Mouse (Mus musculus) intestine, postnatal 0 days (tissue): ENCODE results near the gene Tbc1d30. TPM values are rescaled to one million over a fixed set of nuclear protein-coding genes. Genes with fewer than 3 reads are reported as not detected.

Experiments used
- ATAC-seq: fragments of 200-750 bp; cut with Nextera tagmentation; 2 replicates; pipeline ENCODE4 v1.8.0; 2017; ENCODE audit warnings: mild to moderate bottlenecking, moderate TSS enrichment, moderate library complexity
- H3K27ac ChIP-seq: fragments of 300-500 bp; sonication (generic); 2 replicates; pipeline ENCODE4 v1.5.1; 2014; ENCODE audit warnings: mild to moderate bottlenecking, low read depth, low read length, moderate library complexity
- H3K27me3 ChIP-seq: fragments of 300-500 bp; sonication (generic); replicated peaks from 2 replicates; pipeline ENCODE4 v1.6.1; 2014; ENCODE audit warnings: low read length, mixed read lengths; ENCODE audit not compliant: control insufficient read depth, insufficient read depth
- H3K36me3 ChIP-seq: fragments of 300-500 bp; sonication (generic); 2 replicates; pipeline ENCODE4 v1.6.1; 2014; ENCODE audit warnings: mild to moderate bottlenecking, moderate library complexity; ENCODE audit not compliant: control insufficient read depth, insufficient read depth
- H3K4me1 ChIP-seq: fragments of 300-500 bp; sonication (generic); replicated peaks from 2 replicates; pipeline ENCODE4 v1.6.1; 2014; ENCODE audit warnings: antibody characterized with exemption, low read length, mixed read lengths; ENCODE audit not compliant: control insufficient read depth, insufficient read depth
- H3K4me2 ChIP-seq: fragments of 300-500 bp; sonication (generic); replicated peaks from 2 replicates; pipeline ENCODE4 v1.6.1; 2014; ENCODE audit warnings: low read depth, mild to moderate bottlenecking, moderate library complexity
- H3K4me3 ChIP-seq: fragments of 300-500 bp; sonication (generic); 2 replicates; pipeline ENCODE4 v1.5.1; 2014; ENCODE audit warnings: low read depth, low read length
- H3K9ac ChIP-seq: fragments of 300-500 bp; sonication (generic); 2 replicates; pipeline ENCODE4 v1.6.1; 2014; ENCODE audit warnings: mild to moderate bottlenecking, low read depth, low read length
- H3K9me3 ChIP-seq: fragments of 300-500 bp; sonication (generic); 2 replicates; pipeline ENCODE4 v1.6.1; 2016; ENCODE audit warnings: mixed run types; ENCODE audit not compliant: control insufficient read depth
- CTCF ChIP-seq: sonication (generic); IDR thresholded peaks from 2 replicates; pipeline ENCODE4 v1.5.1; 2016; ENCODE audit warnings: low read depth, mild to moderate bottlenecking, control low read depth, antibody characterized with exemption, moderate library complexity
- WGBS: fragments of 180-500 bp; shearing (Covaris S2); extraction: QIAGEN DNeasy Blood & Tissue Kit; methylation state at CpG from one replicate; pipeline ENCODE4 v1.1.7; 2014; 5-methylcytosine and 5-hydroxymethylcytosine counted together
- polyA plus RNA-seq: library from polyadenylated mRNA; unstranded; fragments of >200 nt; fragmentation: Nextera tagmentation; extraction: Ambion mirVana; gene quantifications from 2 replicates; pipeline ENCODE4 v1.2.1, GENCODE M21; 2015

Tbc1d30 gene
- polyA plus RNA-seq, 1 experiment from 2014 or later: 2.8 TPM

- H3K27me3 ChIP-seq: no peaks in the 10 kb centered on the region
- H3K36me3 ChIP-seq: peaks cover 3% of the 10 kb centered on the region; the same call in 1 of the 2 replicates
- no peak overlapping the region for H3K9ac ChIP-seq
- no peaks in the 10 kb centered on the region for H3K9me3 ChIP-seq
- H3K4me3 ChIP-seq: no peak overlapping the region
- WGBS: 77% methylated on average over 20 of the region's 20 CpGs
- ATAC-seq: no peak
- no peaks in the 10 kb centered on the region for H3K4me1 ChIP-seq
- H3K27ac ChIP-seq: no peak overlapping the region; the same call in 1 of the 2 replicates
- no peak overlapping the region for H3K4me2 ChIP-seq
- TF ChIP-seq CTCF: no peak
Measured at GRCm38 (mm10) chr10:121290682-121291078, 60.4 kb downstream of the Tbc1d30 start.

DNA sequence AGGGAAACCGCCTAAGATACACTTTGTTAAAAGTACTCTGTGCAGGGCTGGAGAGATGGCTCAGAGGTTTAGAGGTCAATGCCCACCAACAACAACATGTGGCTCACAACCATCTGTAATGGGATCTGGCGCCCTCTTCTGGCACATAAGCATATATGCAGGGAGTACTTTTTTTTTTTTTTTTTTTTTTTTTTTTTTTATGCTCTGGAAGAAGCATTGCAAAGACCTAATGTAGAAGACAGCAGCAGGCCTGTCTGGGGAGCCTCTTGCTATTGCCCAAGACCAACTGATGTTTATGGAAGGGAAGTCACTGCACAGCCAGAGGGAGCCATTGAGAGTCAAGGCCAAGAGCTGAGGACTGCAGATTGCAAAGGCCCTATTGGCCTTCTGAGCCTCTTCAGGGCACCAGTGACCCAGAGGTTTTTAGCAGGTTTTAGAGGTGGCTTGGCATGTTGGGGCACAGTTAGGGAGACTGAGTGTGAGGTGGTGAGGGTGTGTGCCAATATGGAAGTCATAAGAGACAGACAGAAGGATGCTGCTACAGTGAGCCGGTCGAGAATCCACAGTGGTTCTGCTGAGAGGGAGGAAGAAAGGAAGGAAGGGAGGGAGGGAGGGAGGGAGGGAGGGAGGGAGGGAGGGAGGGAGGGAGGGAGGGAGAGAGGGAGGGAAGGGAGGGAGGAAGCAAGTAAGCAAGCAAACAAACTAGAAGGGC lies 61.0 kb downstream of the Tbc1d30 start:
- Histone ChIP-seq H3K27ac (no peak overlapping the region), H3K4me1 (no peaks in the 10 kb centered on the region), H3K9ac (no peak overlapping the region), H3K9me3 (no peaks in the 10 kb centered on the region), H3K36me3 (peaks cover 3% of the 10 kb centered on the region; the same call in 1 of the 2 replicates), H3K4me3 (no peak overlapping the region), H3K4me2 (no peak overlapping the region), H3K27me3 (no peaks in the 10 kb centered on the region)
- 67% methylated on average over 4 of the region's 4 CpGs for WGBS
- peak; percentile 75 for TF ChIP-seq CTCF
- 0 out of 2 replicates have a peak, but pooled peaks have one; percentile 54 for ATAC-seq

DNA sequence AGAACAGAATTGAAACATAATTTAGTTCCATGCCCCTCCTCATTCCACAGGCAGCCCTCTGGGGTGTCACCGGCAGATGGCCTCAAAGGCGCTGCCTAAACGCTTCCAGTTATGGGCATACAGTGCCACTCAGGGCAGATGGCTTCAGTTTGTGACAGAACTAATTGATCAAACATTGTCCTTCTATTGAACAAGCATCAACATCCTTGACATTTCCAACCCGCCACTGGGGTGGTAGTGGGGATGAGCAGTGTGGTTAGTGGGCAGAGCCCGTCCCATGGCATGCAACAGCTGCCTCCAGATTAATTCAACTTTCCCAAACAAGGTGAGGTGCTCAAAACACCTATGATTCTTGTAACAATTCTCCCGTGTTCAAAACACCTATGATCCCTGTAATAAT lies 68.2 kb downstream of the Tbc1d30 start:
- H3K36me3 ChIP-seq: no peaks in the 10 kb centered on the region
- no peak overlapping the region for H3K4me3 ChIP-seq
- H3K27me3 ChIP-seq: no peaks in the 10 kb centered on the region
- no peak overlapping the region for H3K4me2 ChIP-seq
- H3K4me1 ChIP-seq: no peaks in the 10 kb centered on the region
- H3K9ac ChIP-seq: no peak overlapping the region
- 91% methylated on average over 6 of the region's 6 CpGs for WGBS
- H3K27ac ChIP-seq: no peak overlapping the region
- H3K9me3 ChIP-seq: no peaks in the 10 kb centered on the region
- no peak for TF ChIP-seq CTCF
- ATAC-seq: no peak

DNA sequence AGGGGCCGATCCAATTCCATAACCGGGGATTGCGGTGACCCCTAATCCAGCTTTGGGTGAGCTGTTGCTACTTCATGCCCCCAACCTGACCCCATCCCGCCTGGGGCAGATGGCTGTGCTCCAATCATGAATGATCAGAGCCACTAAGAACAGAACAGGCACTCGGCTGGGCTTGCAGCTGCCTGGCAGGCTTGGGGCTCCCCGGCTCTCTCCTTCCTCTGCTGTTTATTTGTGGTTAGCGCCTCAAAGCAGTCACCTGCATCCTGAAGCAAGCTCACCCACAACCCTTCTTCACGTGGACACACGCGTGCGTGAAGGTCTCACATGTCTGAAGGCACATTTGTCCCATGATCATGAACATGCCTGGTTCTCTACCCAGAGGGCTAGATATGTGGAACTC lies 68.6 kb downstream of the Tbc1d30 start:
- ATAC-seq: 0 out of 2 replicates have a peak, but pooled peaks have one; percentile 8
- Histone ChIP-seq H3K9ac (no peak overlapping the region), H3K4me1 (no peaks in the 10 kb centered on the region), H3K4me3 (no peak overlapping the region), H3K4me2 (no peak overlapping the region), H3K36me3 (no peaks in the 10 kb centered on the region), H3K9me3 (no peaks in the 10 kb centered on the region), H3K27ac (no peak overlapping the region), H3K27me3 (no peaks in the 10 kb centered on the region)
- no peak for TF ChIP-seq CTCF
- 77% methylated on average over 11 of the region's 11 CpGs for WGBS

- TF ChIP-seq CTCF: no peak
- WGBS: 89% methylated on average over 11 of the region's 11 CpGs
- Histone ChIP-seq H3K9me3 (no peaks in the 10 kb centered on the region), H3K27me3 (no peaks in the 10 kb centered on the region), H3K27ac (no peak overlapping the region), H3K4me2 (no peak overlapping the region), H3K9ac (no peak overlapping the region), H3K36me3 (no peaks in the 10 kb centered on the region), H3K4me3 (no peak overlapping the region), H3K4me1 (no peaks in the 10 kb centered on the region)
- ATAC-seq: no peak
Measured at GRCm38 (mm10) chr10:121280943-121281342, 70.1 kb downstream of the Tbc1d30 start.

GRCm38 (mm10) chr10:121277022-121277471 lies 74.0 kb downstream of the Tbc1d30 start:
- H3K9ac ChIP-seq: no peak overlapping the region
- TF ChIP-seq CTCF: no peak
- no peak overlapping the region for H3K4me3 ChIP-seq
- 87% methylated on average over 2 of the region's 2 CpGs for WGBS
- H3K4me2 ChIP-seq: no peak overlapping the region
- H3K4me1 ChIP-seq: no peaks in the 10 kb centered on the region
- ATAC-seq: no peak
- no peak overlapping the region for H3K27ac ChIP-seq
- peaks cover 7% of the 10 kb centered on the region for H3K36me3 ChIP-seq
- H3K9me3 ChIP-seq: no peaks in the 10 kb centered on the region
- H3K27me3 ChIP-seq: no peaks in the 10 kb centered on the region
